Mouse (Mus musculus): ENCODE results near the gene Slc44a3. TPM values are rescaled to one million over a fixed set of nuclear protein-coding genes. Genes with fewer than 3 reads are reported as not detected.

Slc44a3 gene
- total RNA-seq, 1 experiment from 2014 or later = 25.1 TPM

GRCm38 (mm10) chr3:121460473-121461193 lies 71.6 kb downstream of the Slc44a3 start:
- no peak for DNase-seq

- no peak for DNase-seq
These were observed 73.4 kb downstream of the Slc44a3 start for GRCm38 (mm10) chr3:121458545-121459492.

- DNase-seq = no peak
These were observed 80.8 kb downstream of the Slc44a3 start for GRCm38 (mm10) chr3:121451404-121451803.

- peak; percentile 50 for DNase-seq
These were observed 82.7 kb downstream of the Slc44a3 start for GRCm38 (mm10) chr3:121449527-121449926.

DNA sequence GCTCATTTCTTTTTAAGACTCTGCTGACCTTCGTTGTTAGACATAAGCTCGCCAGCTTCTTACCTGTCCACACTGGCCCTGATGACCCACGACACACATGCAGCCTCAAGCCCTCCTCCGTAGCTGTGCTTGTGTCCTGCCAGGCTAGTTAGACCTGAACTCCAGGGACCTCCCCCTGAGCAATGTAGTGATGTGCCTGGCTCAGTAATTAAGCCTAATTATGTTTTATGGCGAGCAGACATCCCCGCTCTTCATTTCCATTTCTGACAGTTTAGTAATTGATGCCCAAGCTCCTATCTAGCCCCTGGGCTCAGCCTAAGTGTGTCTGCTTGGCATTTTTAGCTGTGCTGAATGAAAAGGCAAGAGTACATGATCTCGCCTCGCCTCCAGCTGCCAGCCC lies 83.6 kb downstream of the Slc44a3 start:
- no peak for DNase-seq

GRCm38 (mm10) chr3:121448029-121448468 lies 84.2 kb downstream of the Slc44a3 start:
- no peak for DNase-seq

DNA sequence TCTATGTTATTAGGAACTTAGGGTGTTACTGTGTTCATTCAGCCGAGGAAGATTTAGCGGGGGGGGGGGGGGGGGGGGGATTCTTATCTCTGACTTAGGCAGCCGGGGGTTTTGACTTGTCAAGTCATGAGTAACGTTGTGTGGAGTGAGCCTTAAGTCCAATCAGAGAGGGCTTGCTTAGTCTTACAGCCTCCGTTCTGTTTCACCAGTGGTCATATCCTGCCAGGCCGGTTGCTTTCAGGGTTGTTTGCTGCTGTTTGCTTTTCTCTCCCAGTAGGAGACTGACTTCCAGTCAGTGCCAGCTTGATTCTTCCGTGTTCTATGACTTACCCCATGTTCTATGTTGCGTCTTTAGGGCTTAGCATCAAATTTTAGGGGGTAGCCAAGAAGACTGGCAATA lies 85.8 kb downstream of the Slc44a3 start:
- DNase-seq = no peak

DNA sequence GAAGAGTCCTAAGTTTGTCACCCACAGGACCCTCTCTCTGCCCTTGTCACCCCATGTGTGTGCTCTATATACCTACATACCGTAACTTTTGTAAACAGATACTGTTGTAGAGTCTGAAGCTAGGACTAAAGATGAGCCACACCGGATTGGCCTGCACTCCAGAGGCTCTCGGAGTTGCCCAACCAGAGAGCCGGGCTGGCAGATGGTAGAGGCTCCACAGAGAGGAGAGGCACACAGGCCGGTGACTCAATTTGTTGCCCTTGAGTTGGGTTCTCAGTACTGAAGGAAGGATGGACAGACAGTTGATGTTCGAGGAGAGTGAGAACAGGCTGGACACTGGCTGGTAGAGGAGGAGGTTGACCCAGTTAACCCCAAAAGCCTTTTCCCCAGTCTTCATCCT lies 87.8 kb downstream of the Slc44a3 start:
- peak; percentile 63 for DNase-seq

- DNase-seq = no peak
These were observed 88.3 kb downstream of the Slc44a3 start for GRCm38 (mm10) chr3:121443861-121444271.

GRCm38 (mm10) chr3:121442288-121442687 lies 89.9 kb downstream of the Slc44a3 start:
- DNase-seq = no peak

DNA sequence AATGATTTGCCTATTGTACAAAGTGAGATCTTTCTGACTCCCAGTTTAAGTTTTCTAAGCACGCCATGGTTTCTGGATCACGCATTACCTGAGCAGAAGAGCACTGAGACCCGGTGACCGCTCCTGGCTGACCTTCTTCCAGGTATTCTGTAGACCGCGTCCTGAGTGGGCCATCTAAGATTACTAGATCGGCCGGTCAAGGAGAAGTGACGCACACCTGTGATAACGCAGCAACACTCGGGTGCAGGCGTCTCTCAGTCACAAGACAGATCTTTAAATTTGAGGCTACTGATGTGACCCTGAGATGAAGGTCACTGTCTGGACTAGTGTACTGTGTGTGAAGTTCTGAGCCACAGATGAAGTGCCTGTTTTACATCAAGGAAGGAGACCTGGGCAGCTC lies 90.7 kb downstream of the Slc44a3 start:
- peak; percentile 24 for DNase-seq

DNA sequence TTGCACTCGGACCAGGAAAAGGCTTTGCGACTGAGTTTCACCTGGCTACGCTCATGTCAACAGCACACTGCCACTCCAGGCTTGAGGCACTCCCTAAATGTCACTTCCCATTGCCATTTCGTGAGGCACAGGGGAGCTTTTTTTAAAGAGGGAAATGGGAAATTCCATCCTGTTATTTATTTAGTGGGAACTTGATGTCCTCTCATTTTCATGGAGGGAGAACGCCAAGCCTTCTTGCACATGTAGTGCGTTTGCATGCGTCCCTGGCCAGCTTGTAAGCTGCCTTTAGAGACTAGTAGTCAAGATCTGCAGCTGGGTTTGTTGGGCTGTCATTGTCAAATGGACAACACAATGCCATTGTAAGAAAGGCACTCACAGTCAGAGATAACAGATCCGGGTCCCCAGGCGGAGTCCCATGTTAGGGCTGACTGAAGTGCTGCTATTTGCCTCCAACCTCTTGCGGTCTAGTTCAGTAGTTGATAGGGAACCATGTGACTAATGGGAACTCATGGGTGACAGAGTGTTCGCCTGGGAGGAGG lies 92.5 kb downstream of the Slc44a3 start:
- DNase-seq = no peak

DNA sequence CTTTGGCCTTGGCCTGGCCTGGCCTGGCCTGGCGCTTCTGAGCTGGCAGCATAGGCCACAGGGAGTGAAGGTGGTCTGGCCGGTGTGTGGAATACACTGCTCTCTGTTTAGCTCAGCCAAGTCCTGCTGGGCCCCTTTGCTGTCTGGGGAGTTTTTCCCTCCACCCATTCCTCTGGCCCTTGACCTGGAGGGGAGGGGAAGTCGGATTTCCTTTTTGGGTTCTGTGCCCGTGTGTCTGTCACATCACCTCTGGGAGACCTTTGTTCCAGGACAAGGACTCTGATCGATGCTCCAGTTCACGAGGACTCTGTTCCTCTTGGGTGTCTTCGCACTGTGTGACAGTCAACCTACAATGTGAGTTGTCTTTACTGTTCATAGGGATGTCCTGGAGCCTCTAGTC lies 94.2 kb downstream of the Slc44a3 start:
- no peak for DNase-seq

DNA sequence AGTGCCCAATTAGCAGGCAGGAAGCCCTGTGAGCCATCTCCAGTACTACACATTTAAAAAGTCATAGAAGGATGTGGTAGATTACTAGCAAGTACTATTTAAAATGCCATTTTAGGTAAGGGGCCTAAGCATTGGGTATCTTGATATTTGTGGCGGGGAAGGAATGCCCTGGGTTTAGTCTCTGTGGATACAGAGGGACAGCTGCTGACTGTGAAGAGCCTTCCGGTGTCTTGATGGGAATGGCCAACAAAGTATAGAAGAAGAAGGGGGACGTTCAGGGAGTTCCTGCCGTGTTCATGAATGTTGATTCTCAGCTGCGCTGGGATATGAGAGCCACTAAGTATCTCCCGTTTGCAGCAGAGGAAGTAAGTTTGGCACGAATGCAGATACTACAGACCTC lies 95.1 kb downstream of the Slc44a3 start:
- no peak for DNase-seq

GRCm38 (mm10) chr3:121435296-121435695 lies 96.9 kb downstream of the Slc44a3 start:
- DNase-seq = no peak

GRCm38 (mm10) chr3:121433968-121434533 lies 98.2 kb downstream of the Slc44a3 start:
- no peak for DNase-seq

DNA sequence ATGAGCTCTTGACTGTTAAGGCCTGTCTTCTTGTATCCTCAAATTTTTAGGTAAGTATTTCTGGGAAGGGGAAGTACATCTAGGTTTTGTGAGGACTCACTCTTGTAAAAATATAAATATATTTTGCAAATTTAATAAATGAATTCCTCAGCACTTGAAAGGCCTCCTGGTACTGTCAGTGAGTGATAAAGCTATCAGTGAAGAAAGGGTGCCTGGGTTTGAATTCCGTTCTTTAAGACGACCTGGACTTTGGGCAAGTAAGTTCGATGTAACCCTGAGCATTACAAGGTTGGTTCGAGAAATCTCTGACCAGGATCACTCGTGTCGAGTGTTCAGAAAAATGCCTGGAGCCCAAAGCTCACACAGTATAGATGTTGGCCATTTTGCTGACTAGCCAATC lies 98.8 kb downstream of the Slc44a3 start:
- DNase-seq = no peak

GRCm38 (mm10) chr3:121430289-121430936 lies 101.8 kb downstream of the Slc44a3 start:
- no peak for DNase-seq

DNA sequence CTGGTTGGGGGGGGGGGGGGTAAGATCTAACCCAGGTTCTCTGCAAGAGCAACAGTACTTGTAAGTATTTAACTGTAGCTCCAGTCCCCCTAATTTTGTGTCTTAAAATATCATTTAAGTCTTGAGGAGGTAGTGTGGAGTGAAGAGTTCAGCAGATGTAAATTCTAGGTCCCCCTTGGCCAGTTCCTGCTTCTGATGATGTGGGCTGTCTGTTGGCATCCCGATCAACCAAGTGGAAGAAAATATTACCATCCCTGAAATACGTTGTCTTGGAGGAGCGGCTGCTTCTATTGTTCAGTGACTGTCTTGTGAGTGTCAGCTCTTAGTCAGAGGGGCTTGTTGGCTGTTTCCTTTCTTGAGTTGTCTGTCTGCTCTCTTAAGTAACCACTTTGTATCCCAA lies 102.7 kb downstream of the Slc44a3 start:
- no peak for DNase-seq

GRCm38 (mm10) chr3:121428696-121429259 lies 103.4 kb downstream of the Slc44a3 start:
- no peak for DNase-seq

DNA sequence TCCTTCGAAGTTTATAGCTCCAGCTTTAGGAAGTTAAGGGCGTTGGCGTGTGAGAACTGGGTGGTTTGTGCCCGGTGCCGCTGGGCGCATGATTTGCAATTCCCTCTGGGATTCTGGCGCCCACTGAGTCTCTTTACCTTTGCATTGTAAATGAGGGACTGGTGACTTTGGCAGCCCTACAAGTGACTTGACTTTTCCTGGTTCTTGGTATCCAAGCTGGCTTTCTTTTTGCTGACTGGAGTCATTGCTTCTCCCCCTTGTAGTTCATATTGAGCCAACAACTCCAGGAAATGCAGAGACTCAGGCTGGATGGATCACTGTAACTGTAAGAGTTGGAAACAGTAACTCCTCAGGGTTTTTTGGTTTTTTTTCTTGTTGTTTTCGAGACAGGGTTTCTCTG lies 104.0 kb downstream of the Slc44a3 start:
- no peak for DNase-seq

- DNase-seq = peak; percentile 62
These were observed 104.7 kb downstream of the Slc44a3 start for GRCm38 (mm10) chr3:121427520-121427908.
